Mouse (Mus musculus): Measurements from ENCODE around the gene Slc5a10. TPM values are rescaled to one million over a fixed set of nuclear protein-coding genes. Genes with fewer than 3 reads are reported as not detected.

The Slc5a10 gene
- polyA plus RNA-seq, 2 experiments, result 0.04 TPM; not detected in 1

GRCm38 (mm10) chr11:61705581-61705980 lies 15.0 kb downstream of the Slc5a10 start:
- Histone ChIP-seq H3K4me3 (replicated peaks; ENCODE audit: low read length) (no peak overlapping the region), H3K9ac (ENCODE audit: low read depth, low read length, severe bottlenecking) (no peak overlapping the region), H3K36me3 (ENCODE audit: control insufficient read depth, insufficient read depth, low read length) (no peaks in the 10 kb centered on the region), H3K9me3 (ENCODE audit: control insufficient read depth, low read length) (no peaks in the 10 kb centered on the region), H3K4me2 (replicated peaks; ENCODE audit: low read depth, low read length, severe bottlenecking) (no peak overlapping the region), H3K4me1 (ENCODE audit: control insufficient read depth, insufficient read depth, low read length) (no peaks in the 10 kb centered on the region), H3K27me3 (ENCODE audit: control insufficient read depth, insufficient read depth, low read length) (no peaks in the 10 kb centered on the region), H3K27ac (replicated peaks; ENCODE audit: low read depth, low read length) (no peak overlapping the region)
- 91% methylated on average over 2 of the region's 2 CpGs for WGBS
- no peak for TF ChIP-seq POLR2A (IDR thresholded peaks at IDR 0.05; ENCODE audit: borderline replicate concordance, extremely low read depth, insufficient read depth, insufficient read length)
- ATAC-seq (ENCODE audit: low FRiP score, low read depth) (no peak), DNase-seq (ENCODE audit: low spot score) (no peak)

- 95% methylated on average over 5 of the region's 5 CpGs for WGBS
- no peak for TF ChIP-seq POLR2A (IDR thresholded peaks at IDR 0.05; ENCODE audit: borderline replicate concordance, extremely low read depth, insufficient read depth, insufficient read length)
Measured at GRCm38 (mm10) chr11:61702494-61702893, 18.1 kb downstream of the Slc5a10 start.

GRCm38 (mm10) chr11:61701696-61702095 lies 18.9 kb downstream of the Slc5a10 start:
- no peak for TF ChIP-seq POLR2A (IDR thresholded peaks at IDR 0.05; ENCODE audit: borderline replicate concordance, extremely low read depth, insufficient read depth, insufficient read length)
- ATAC-seq (ENCODE audit: low FRiP score, low read depth) (no peak), DNase-seq (ENCODE audit: low spot score) (no peak)
- H3K9me3 ChIP-seq (ENCODE audit: control insufficient read depth, low read length), result no peaks in the 10 kb centered on the region
- no peak overlapping the region for H3K9ac ChIP-seq (ENCODE audit: low read depth, low read length, severe bottlenecking)
- WGBS, result 69% methylated on average over 5 of the region's 5 CpGs
- H3K36me3 ChIP-seq (ENCODE audit: control insufficient read depth, insufficient read depth, low read length), result no peaks in the 10 kb centered on the region
- no peaks in the 10 kb centered on the region for H3K27me3 ChIP-seq (ENCODE audit: control insufficient read depth, insufficient read depth, low read length)
- no peaks in the 10 kb centered on the region for H3K4me1 ChIP-seq (ENCODE audit: control insufficient read depth, insufficient read depth, low read length)
- no peak overlapping the region for H3K27ac ChIP-seq (replicated peaks; ENCODE audit: low read depth, low read length)
- H3K4me2 ChIP-seq (replicated peaks; ENCODE audit: low read depth, low read length, severe bottlenecking), result no peak overlapping the region
- no peak overlapping the region for H3K4me3 ChIP-seq (replicated peaks; ENCODE audit: low read length)

More at GRCm38 (mm10) chr11:61702494-61702893, 18.1 kb downstream of the Slc5a10 start:
- Histone ChIP-seq H3K4me1 (ENCODE audit: control insufficient read depth, insufficient read depth, low read length) (no peaks in the 10 kb centered on the region), H3K36me3 (ENCODE audit: control insufficient read depth, insufficient read depth, low read length) (no peaks in the 10 kb centered on the region), H3K9me3 (ENCODE audit: control insufficient read depth, low read length) (no peaks in the 10 kb centered on the region), H3K4me2 (replicated peaks; ENCODE audit: low read depth, low read length, severe bottlenecking) (no peak overlapping the region), H3K27me3 (ENCODE audit: control insufficient read depth, insufficient read depth, low read length) (no peaks in the 10 kb centered on the region), H3K9ac (ENCODE audit: low read depth, low read length, severe bottlenecking) (no peak overlapping the region), H3K4me3 (replicated peaks; ENCODE audit: low read length) (no peak overlapping the region), H3K27ac (replicated peaks; ENCODE audit: low read depth, low read length) (no peak overlapping the region)
- no peak for ATAC-seq (ENCODE audit: low FRiP score, low read depth)
- no peak for DNase-seq (ENCODE audit: low spot score)

GRCm38 (mm10) chr11:61699933-61700332 lies 20.7 kb downstream of the Slc5a10 start:
- WGBS, result 66% methylated on average over 4 of the region's 4 CpGs
- Histone ChIP-seq H3K9ac (ENCODE audit: low read depth, low read length, severe bottlenecking) (no peak overlapping the region), H3K27ac (replicated peaks; ENCODE audit: low read depth, low read length) (no peak overlapping the region), H3K36me3 (ENCODE audit: control insufficient read depth, insufficient read depth, low read length) (no peaks in the 10 kb centered on the region), H3K4me2 (replicated peaks; ENCODE audit: low read depth, low read length, severe bottlenecking) (no peak overlapping the region), H3K4me1 (ENCODE audit: control insufficient read depth, insufficient read depth, low read length) (no peaks in the 10 kb centered on the region), H3K9me3 (ENCODE audit: control insufficient read depth, low read length) (no peaks in the 10 kb centered on the region), H3K27me3 (ENCODE audit: control insufficient read depth, insufficient read depth, low read length) (no peaks in the 10 kb centered on the region), H3K4me3 (replicated peaks; ENCODE audit: low read length) (no peak overlapping the region)
- DNase-seq (ENCODE audit: low spot score) (no peak), ATAC-seq (ENCODE audit: low FRiP score, low read depth) (no peak)
- no peak for TF ChIP-seq POLR2A (IDR thresholded peaks at IDR 0.05; ENCODE audit: borderline replicate concordance, extremely low read depth, insufficient read depth, insufficient read length)

GRCm38 (mm10) chr11:61699460-61699859 lies 21.2 kb downstream of the Slc5a10 start:
- no peak overlapping the region for H3K27ac ChIP-seq (replicated peaks; ENCODE audit: low read depth, low read length)
- H3K27me3 ChIP-seq (ENCODE audit: control insufficient read depth, insufficient read depth, low read length), result no peaks in the 10 kb centered on the region
- no peak overlapping the region for H3K4me2 ChIP-seq (replicated peaks; ENCODE audit: low read depth, low read length, severe bottlenecking)
- no peaks in the 10 kb centered on the region for H3K36me3 ChIP-seq (ENCODE audit: control insufficient read depth, insufficient read depth, low read length)
- no peak for DNase-seq (ENCODE audit: low spot score)
- no peak for ATAC-seq (ENCODE audit: low FRiP score, low read depth)
- H3K9ac ChIP-seq (ENCODE audit: low read depth, low read length, severe bottlenecking), result no peak overlapping the region
- no peak overlapping the region for H3K4me3 ChIP-seq (replicated peaks; ENCODE audit: low read length)
- H3K4me1 ChIP-seq (ENCODE audit: control insufficient read depth, insufficient read depth, low read length), result no peaks in the 10 kb centered on the region
- H3K9me3 ChIP-seq (ENCODE audit: control insufficient read depth, low read length), result no peaks in the 10 kb centered on the region
- TF ChIP-seq POLR2A (IDR thresholded peaks at IDR 0.05; ENCODE audit: borderline replicate concordance, extremely low read depth, insufficient read depth, insufficient read length), result no peak
- WGBS, result 72% methylated on average over 5 of the region's 5 CpGs

- H3K9me3 ChIP-seq (ENCODE audit: control insufficient read depth, low read length), result no peaks in the 10 kb centered on the region
- no peak overlapping the region for H3K27ac ChIP-seq (replicated peaks; ENCODE audit: low read depth, low read length)
- H3K4me1 ChIP-seq (ENCODE audit: control insufficient read depth, insufficient read depth, low read length), result no peaks in the 10 kb centered on the region
- H3K4me3 ChIP-seq (replicated peaks; ENCODE audit: low read length), result no peak overlapping the region
- H3K4me2 ChIP-seq (replicated peaks; ENCODE audit: low read depth, low read length, severe bottlenecking), result no peak overlapping the region
- TF ChIP-seq POLR2A (IDR thresholded peaks at IDR 0.05; ENCODE audit: borderline replicate concordance, extremely low read depth, insufficient read depth, insufficient read length), result no peak
- no peaks in the 10 kb centered on the region for H3K27me3 ChIP-seq (ENCODE audit: control insufficient read depth, insufficient read depth, low read length)
- DNase-seq (ENCODE audit: low spot score) (no peak), ATAC-seq (ENCODE audit: low FRiP score, low read depth) (no peak)
- H3K9ac ChIP-seq (ENCODE audit: low read depth, low read length, severe bottlenecking), result no peak overlapping the region
- H3K36me3 ChIP-seq (ENCODE audit: control insufficient read depth, insufficient read depth, low read length), result no peaks in the 10 kb centered on the region
Measured at GRCm38 (mm10) chr11:61698852-61699251, 21.8 kb downstream of the Slc5a10 start.
